Comparison of ENCODE assay signal across 8 mouse cellular contexts in the genomic region with DNA sequence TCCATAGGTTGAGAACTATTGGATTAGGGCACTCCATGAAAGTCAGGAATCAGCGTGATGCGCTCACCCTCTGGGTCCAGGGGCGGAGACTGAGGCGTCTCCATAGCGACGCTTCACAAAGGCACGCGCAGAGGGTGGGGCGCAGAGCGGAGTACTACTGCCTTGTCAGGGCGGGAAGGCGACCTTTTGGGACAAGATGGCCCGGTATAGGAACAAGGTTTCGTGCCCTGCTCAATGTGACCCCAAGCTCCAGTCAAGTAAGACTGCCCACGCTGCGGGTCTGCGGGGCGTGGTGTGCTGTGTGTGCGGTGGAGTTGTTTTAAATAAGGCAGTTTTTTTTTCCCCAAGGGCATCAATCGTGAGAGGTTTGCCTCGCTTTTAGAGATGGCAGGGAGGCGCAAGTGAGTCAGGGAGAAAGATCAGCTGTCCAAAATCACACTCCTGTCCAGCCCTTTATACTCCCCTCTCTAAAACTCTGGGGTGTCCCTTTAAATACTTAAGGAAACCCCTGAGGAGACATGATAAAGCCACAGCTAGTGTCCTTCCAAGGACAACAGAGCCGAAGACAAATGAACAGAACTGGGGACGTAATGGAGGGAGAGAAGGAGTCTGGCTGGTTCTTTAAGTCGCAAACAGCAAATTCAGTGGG. TPM values are rescaled to one million over a fixed set of nuclear protein-coding genes. Genes with fewer than 3 reads are reported as not detected.
DNase-seq lines count a peak whose midpoint lies in the region; ATAC-seq and TF ChIP-seq lines count a peak whose summit lies in the region.

A gene (plus strand): TSS at position 130 of the 649 bp plus-strand sequence.

- TF ChIP-seq EP300 in stomach, postnatal 0 days (optimal IDR thresholded peaks at IDR 0.05): no peak

- peaks cover 18% of the 10 kb centered on the region for H3K4me1 ChIP-seq in intestine, embryonic 14.5 days (replicated peaks; ENCODE audit: control insufficient read depth, insufficient read depth, low read length)
- peaks cover 24% of the 10 kb centered on the region for H3K4me1 ChIP-seq in limb, embryonic 14.5 days (ENCODE audit: control insufficient read depth, insufficient read depth, low read length)
- peaks cover 39% of the 10 kb centered on the region for H3K4me1 ChIP-seq in midbrain, embryonic 15.5 days
- H3K4me1 ChIP-seq in stomach, postnatal 0 days (replicated peaks; ENCODE audit: control insufficient read depth, insufficient read depth): 0 out of 2 replicates have a peak, but pooled peaks cover 2% of the 10 kb centered on the region

- peak; percentile 66 for DNase-seq in urinary bladder, postnatal 14 days (ENCODE audit: low spot score)
- no peak for DNase-seq in urinary bladder, postnatal 10 days (ENCODE audit: low spot score)
- DNase-seq in embryo, embryonic 11 days: peak; percentile 96
- peak; percentile 50 to 77 for DNase-seq in gastrocnemius, postnatal 4 days (ENCODE audit: low spot score in 2 of 2)
- DNase-seq in intestine, embryonic 14.5 days (ENCODE audit: low spot score): peak; percentile 86
- DNase-seq in limb, embryonic 14.5 days (ENCODE audit: low spot score): peak; percentile 85
- DNase-seq in stomach, postnatal 0 days (ENCODE audit: low spot score): peak; percentile 85

- H3K36me3 ChIP-seq in intestine, embryonic 14.5 days (ENCODE audit: control insufficient read depth, insufficient read depth, low read length): no peaks in the 10 kb centered on the region
- H3K36me3 ChIP-seq in limb, embryonic 14.5 days (ENCODE audit: control insufficient read depth, insufficient read depth, low read length): no peaks in the 10 kb centered on the region
- no peaks in the 10 kb centered on the region for H3K36me3 ChIP-seq in midbrain, embryonic 15.5 days (replicated peaks)
- no peaks in the 10 kb centered on the region for H3K36me3 ChIP-seq in stomach, postnatal 0 days (ENCODE audit: control insufficient read depth, insufficient read depth, low read length)

- WGBS in intestine, embryonic 14.5 days: under 1% methylated on average over 25 of the region's 25 CpGs
- under 1% methylated on average over 25 of the region's 25 CpGs for WGBS in limb, embryonic 14.5 days
- WGBS in midbrain, embryonic 15.5 days: 0% methylated on average over 25 of the region's 25 CpGs
- under 1% methylated on average over 25 of the region's 25 CpGs for WGBS in stomach, postnatal 0 days

- peak within 1 kb of the TSS; percentile 84 for H3K4me2 ChIP-seq in intestine, embryonic 14.5 days (ENCODE audit: low read length)
- H3K4me2 ChIP-seq in limb, embryonic 14.5 days (replicated peaks; ENCODE audit: low read depth, low read length, severe bottlenecking): peak within 1 kb of the TSS; percentile 94
- peak within 1 kb of the TSS; percentile 77 for H3K4me2 ChIP-seq in midbrain, embryonic 15.5 days
- peak within 1 kb of the TSS; percentile 74 for H3K4me2 ChIP-seq in stomach, postnatal 0 days (replicated peaks; ENCODE audit: low read depth)

- peak within 1 kb of the TSS; percentile 38 for H3K4me3 ChIP-seq in intestine, embryonic 14.5 days (ENCODE audit: low read depth, low read length)
- peak within 1 kb of the TSS; percentile 45 for H3K4me3 ChIP-seq in limb, embryonic 14.5 days (replicated peaks; ENCODE audit: low read length)
- H3K4me3 ChIP-seq in midbrain, embryonic 15.5 days: peak within 1 kb of the TSS; percentile 40
- peak within 1 kb of the TSS; percentile 37 for H3K4me3 ChIP-seq in stomach, postnatal 0 days (ENCODE audit: low read depth, low read length)

- H3K27me3 ChIP-seq in intestine, embryonic 14.5 days (replicated peaks; ENCODE audit: control insufficient read depth, insufficient read depth, low read length): no peaks in the 10 kb centered on the region
- H3K27me3 ChIP-seq in limb, embryonic 14.5 days (ENCODE audit: control insufficient read depth, insufficient read depth, low read length): no peaks in the 10 kb centered on the region
- H3K27me3 ChIP-seq in midbrain, embryonic 15.5 days (replicated peaks): no peaks in the 10 kb centered on the region
- no peaks in the 10 kb centered on the region for H3K27me3 ChIP-seq in stomach, postnatal 0 days (ENCODE audit: control insufficient read depth, insufficient read depth, low read length)

- H3K27ac ChIP-seq in intestine, embryonic 14.5 days (ENCODE audit: low read depth): peak within 1 kb of the TSS; percentile 91
- peak within 1 kb of the TSS; percentile 75 for H3K27ac ChIP-seq in limb, embryonic 14.5 days (replicated peaks; ENCODE audit: low read depth, low read length)
- peak within 1 kb of the TSS; percentile 96 for H3K27ac ChIP-seq in midbrain, embryonic 15.5 days
- peak within 1 kb of the TSS; percentile 79 for H3K27ac ChIP-seq in stomach, postnatal 0 days (replicated peaks)

- H3K9me3 ChIP-seq in intestine, embryonic 14.5 days (ENCODE audit: control insufficient read depth, low read length): no peaks in the 10 kb centered on the region
- no peaks in the 10 kb centered on the region for H3K9me3 ChIP-seq in limb, embryonic 14.5 days (ENCODE audit: control insufficient read depth, low read length)
- H3K9me3 ChIP-seq in midbrain, embryonic 15.5 days: no peaks in the 10 kb centered on the region
- no peaks in the 10 kb centered on the region for H3K9me3 ChIP-seq in stomach, postnatal 0 days (ENCODE audit: control insufficient read depth, low read length)

- ATAC-seq in intestine, embryonic 14.5 days (replicated peaks; ENCODE audit: low FRiP score, low TSS enrichment, low read depth): peak; percentile 86
- ATAC-seq in limb, embryonic 14.5 days (ENCODE audit: low FRiP score, low read depth): peak; percentile 77
- peak; percentile 91 for ATAC-seq in midbrain, embryonic 15.5 days (replicated peaks)
- peak; percentile 85 for ATAC-seq in stomach, postnatal 0 days (ENCODE audit: low FRiP score, low TSS enrichment)

- peak; percentile 27; the same call in 1 of the 2 replicates for TF ChIP-seq CTCF in stomach, postnatal 0 days (IDR thresholded peaks at IDR 0.05; ENCODE audit: low read depth)

- H3K9ac ChIP-seq in intestine, embryonic 14.5 days (ENCODE audit: low read length): peak within 1 kb of the TSS; percentile 60
- H3K9ac ChIP-seq in limb, embryonic 14.5 days (ENCODE audit: low read depth, low read length, severe bottlenecking): peak within 1 kb of the TSS; percentile 52
- peak within 1 kb of the TSS; percentile 56 for H3K9ac ChIP-seq in midbrain, embryonic 15.5 days
- peak within 1 kb of the TSS; percentile 50 for H3K9ac ChIP-seq in stomach, postnatal 0 days (ENCODE audit: low read length)

- no peak for TF ChIP-seq POLR2A in limb, embryonic 14.5 days (IDR thresholded peaks at IDR 0.05; ENCODE audit: borderline replicate concordance, extremely low read depth, insufficient read depth, insufficient read length)

RNA-seq across cellular contexts. Expression of the gene that starts here (rescaled TPM):
- total RNA-seq in gastrocnemius, postnatal 4 days (2021): under 1 TPM; 0.25 to 0.60 TPM
- polyA plus RNA-seq in intestine, embryonic 14.5 days (2014; fragmentation: Nextera tagmentation; extraction: Ambion mirVana): 0.70 and 0.90 TPM in 2 replicates
- 0.20 and 0.50 TPM in 2 replicates for polyA plus RNA-seq in limb, embryonic 14.5 days (2012; rRNA removed)
- 0.36 and 0.44 TPM in 2 replicates for polyA plus RNA-seq in limb, embryonic 14.5 days (2014; fragmentation: Nextera tagmentation; extraction: Ambion mirVana)
- polyA plus RNA-seq in midbrain, embryonic 15.5 days (2015; fragmentation: Nextera tagmentation; extraction: Ambion mirVana): 0.92 and 1.1 TPM in 2 replicates
- 0.27 and 0.61 TPM in 2 replicates for polyA plus RNA-seq in stomach, postnatal 0 days (2015; fragmentation: Nextera tagmentation; extraction: Ambion mirVana)

Comparison
In these comparisons a context has a peak if more than half of its experiments do, and no peak if none do; other contexts are left out.
1. Peak in DNase-seq in gastrocnemius, postnatal 4 days; RNA of the gene not detected or under 1 TPM.
2. Peak in DNase-seq, ATAC-seq, H3K4me3 ChIP-seq, H3K27ac ChIP-seq, H3K9ac ChIP-seq and H3K4me2 ChIP-seq in intestine, embryonic 14.5 days; RNA of the gene not detected or under 1 TPM.
3. Peak in DNase-seq, ATAC-seq, H3K4me3 ChIP-seq, H3K27ac ChIP-seq, H3K9ac ChIP-seq and H3K4me2 ChIP-seq in limb, embryonic 14.5 days; RNA of the gene not detected or under 1 TPM.
4. Peak in DNase-seq, ATAC-seq, H3K4me3 ChIP-seq, H3K27ac ChIP-seq, H3K9ac ChIP-seq and H3K4me2 ChIP-seq in stomach, postnatal 0 days; RNA of the gene not detected or under 1 TPM.